Mouse (Mus musculus) left cerebral cortex, adult 11 months (tissue): ENCODE measurements around the gene Col24a1.

Experiments used
- DNase-seq: peaks from one replicate; pipeline ENCODE4 v3.0.0; 2022; ENCODE audit warnings: low spot score

Gene Col24a1

GRCm38 (mm10) chr3:145575340-145575739 lies 283.1 kb downstream of the Col24a1 start:
- no peak for DNase-seq

GRCm38 (mm10) chr3:145575743-145576481 lies 283.6 kb downstream of the Col24a1 start, which contains the start of gene Znhit6:
TSS of gene Znhit6 (plus strand) at chr3:145576205.
- DNase-seq, result peak; percentile 93

GRCm38 (mm10) chr3:145576482-145576822 lies 284.2 kb downstream of the Col24a1 start:
- no peak for DNase-seq

- DNase-seq, result no peak
Measured at GRCm38 (mm10) chr3:145576876-145577275, 284.6 kb downstream of the Col24a1 start.

- no peak for DNase-seq
Measured at GRCm38 (mm10) chr3:145583043-145583442, 290.8 kb downstream of the Col24a1 start.

GRCm38 (mm10) chr3:145583522-145584200 lies 291.4 kb downstream of the Col24a1 start:
- DNase-seq, result no peak

GRCm38 (mm10) chr3:145590562-145590961 lies 298.3 kb downstream of the Col24a1 start:
- no peak for DNase-seq

GRCm38 (mm10) chr3:145591841-145592542 lies 299.7 kb downstream of the Col24a1 start:
- no peak for DNase-seq

- DNase-seq, result no peak
Measured at GRCm38 (mm10) chr3:145595354-145595753, 303.1 kb downstream of the Col24a1 start.

GRCm38 (mm10) chr3:145599059-145599458 lies 306.8 kb downstream of the Col24a1 start:
- no peak for DNase-seq

GRCm38 (mm10) chr3:145600801-145601200 lies 308.5 kb downstream of the Col24a1 start:
- DNase-seq, result no peak

GRCm38 (mm10) chr3:145601345-145601744 lies 309.1 kb downstream of the Col24a1 start:
- no peak for DNase-seq
